Mouse (Mus musculus) heart, adult 8-10 months (tissue): ENCODE measurements around the gene Gm20909. TPM values are rescaled to one million over a fixed set of nuclear protein-coding genes. Genes with fewer than 3 reads are reported as not detected.
"Not testable (repeated sequence)": the region's sequence is repeated elsewhere in the genome, so short reads cannot be mapped to it uniquely, and the experiment has no call there.

Experiments
- DNase-seq: peaks from one replicate; pipeline ENCODE4 v3.0.0; 2022; ENCODE audit warnings: low spot score
- total RNA-seq, 4 experiments: library from RNA; stranded (reverse); gene quantifications; 2 replicates each; pipeline ENCODE4 v1.2.4; 2022

The Gm20909 gene
- total RNA-seq, result not detected

- not testable (repeated sequence) for DNase-seq
These were observed at the start of gene Gm20909 for GRCm38 (mm10) chrY:21164270-21164669. Gene Gm20909 (plus strand): TSS chrY:21164570.

Other genes with a start within 250 kb of the Gm20909 start
- not detected for gene Gm29866, start 170.9 kb upstream of the Gm20909 start, total RNA-seq
- not detected for gene Gm20865, start 77.0 kb downstream of the Gm20909 start, total RNA-seq